Mouse (Mus musculus): ENCODE data around the gene Marc1. TPM values are rescaled to one million over a fixed set of nuclear protein-coding genes. Genes with fewer than 3 reads are reported as not detected.

Marc1 gene
- not detected in 2 replicates for polyA plus RNA-seq (2016; fragmentation: Nextera tagmentation; extraction: Ambion mirVana)

GRCm38 (mm10) chr1:184810780-184811575 lies at the start of gene Marc1:
Gene Marc1 (minus strand): TSS chr1:184811313.
- ATAC-seq (ENCODE audit: low FRiP score) = peak; percentile 52; the same call in 1 of the 2 replicates
- 9% methylated on average over 52 of the region's 52 CpGs for WGBS
- Histone ChIP-seq H3K4me1 (peaks cover 13% of the 10 kb centered on the region), H3K9me3 (replicated peaks) (no peaks in the 10 kb centered on the region), H3K9ac (peak within 1 kb of the TSS; percentile 47), H3K27me3 (peaks cover 30% of the 10 kb centered on the region), H3K4me3 (peak within 1 kb of the TSS; percentile 29), H3K36me3 (no peaks in the 10 kb centered on the region), H3K4me2 (replicated peaks) (peak within 1 kb of the TSS; percentile 60), H3K27ac (no peak within 1 kb of the TSS)

- H3K27ac ChIP-seq = no peak overlapping the region
- peaks cover 6% of the 10 kb centered on the region; the same call in 1 of the 2 replicates for H3K4me1 ChIP-seq
- no peak overlapping the region for H3K9ac ChIP-seq
- H3K9me3 ChIP-seq (replicated peaks) = no peaks in the 10 kb centered on the region
- H3K4me3 ChIP-seq = no peak overlapping the region
- H3K27me3 ChIP-seq = no peaks in the 10 kb centered on the region
- H3K4me2 ChIP-seq (replicated peaks) = no peak overlapping the region
- H3K36me3 ChIP-seq = no peaks in the 10 kb centered on the region
- 57% methylated on average over 3 of the region's 3 CpGs for WGBS
- no peak for ATAC-seq (ENCODE audit: low FRiP score)
Measured at GRCm38 (mm10) chr1:184860276-184860675, 49.2 kb upstream of the Marc1 start.

GRCm38 (mm10) chr1:184858253-184858652 lies 47.1 kb upstream of the Marc1 start:
- Histone ChIP-seq H3K4me2 (replicated peaks) (no peak overlapping the region), H3K27ac (no peak overlapping the region), H3K9ac (no peak overlapping the region), H3K4me1 (no peaks in the 10 kb centered on the region), H3K9me3 (replicated peaks) (no peaks in the 10 kb centered on the region), H3K27me3 (no peaks in the 10 kb centered on the region), H3K36me3 (no peaks in the 10 kb centered on the region), H3K4me3 (no peak overlapping the region)
- ATAC-seq (ENCODE audit: low FRiP score) = no peak
- 95% methylated on average over 1 of the region's 1 CpGs for WGBS

GRCm38 (mm10) chr1:184857216-184857615 lies 46.1 kb upstream of the Marc1 start:
- ATAC-seq (ENCODE audit: low FRiP score) = no peak
- Histone ChIP-seq H3K36me3 (no peaks in the 10 kb centered on the region), H3K9ac (no peak overlapping the region), H3K27me3 (no peaks in the 10 kb centered on the region), H3K27ac (no peak overlapping the region), H3K9me3 (replicated peaks) (no peaks in the 10 kb centered on the region), H3K4me2 (replicated peaks) (no peak overlapping the region), H3K4me3 (no peak overlapping the region), H3K4me1 (peaks cover 4% of the 10 kb centered on the region)
- WGBS = 91% methylated on average over 9 of the region's 9 CpGs

GRCm38 (mm10) chr1:184853922-184854321 lies 42.8 kb upstream of the Marc1 start:
- Histone ChIP-seq H3K9me3 (replicated peaks) (no peaks in the 10 kb centered on the region), H3K36me3 (no peaks in the 10 kb centered on the region), H3K9ac (no peak overlapping the region), H3K27ac (no peak overlapping the region), H3K4me1 (peaks cover 10% of the 10 kb centered on the region), H3K27me3 (peaks cover 11% of the 10 kb centered on the region), H3K4me3 (no peak overlapping the region), H3K4me2 (replicated peaks) (no peak overlapping the region)
- WGBS = 51% methylated on average over 3 of the region's 3 CpGs
- ATAC-seq (ENCODE audit: low FRiP score) = no peak

- ATAC-seq (ENCODE audit: low FRiP score) = no peak; the same call in 1 of the 2 replicates
- no peak overlapping the region for H3K9ac ChIP-seq
- no peak overlapping the region for H3K4me3 ChIP-seq
- peak overlapping the region; percentile 28 for H3K4me2 ChIP-seq (replicated peaks)
- no peak overlapping the region; the same call in 1 of the 2 replicates for H3K27ac ChIP-seq
- WGBS = 26% methylated on average over 5 of the region's 5 CpGs
- peaks cover 10% of the 10 kb centered on the region for H3K4me1 ChIP-seq
- no peaks in the 10 kb centered on the region for H3K9me3 ChIP-seq (replicated peaks)
- H3K27me3 ChIP-seq = peaks cover 13% of the 10 kb centered on the region
- H3K36me3 ChIP-seq = no peaks in the 10 kb centered on the region
Measured at GRCm38 (mm10) chr1:184853339-184853738, 42.2 kb upstream of the Marc1 start.

- Histone ChIP-seq H3K36me3 (no peaks in the 10 kb centered on the region), H3K27ac (no peak overlapping the region), H3K9me3 (replicated peaks) (no peaks in the 10 kb centered on the region), H3K4me3 (no peak overlapping the region), H3K9ac (0 out of 2 replicates have a peak overlapping the region, but pooled peaks have one; percentile 18), H3K27me3 (peaks cover 15% of the 10 kb centered on the region), H3K4me1 (peaks cover 10% of the 10 kb centered on the region), H3K4me2 (replicated peaks) (peak overlapping the region; percentile 45)
- WGBS = 21% methylated on average over 31 of the region's 31 CpGs
- peak; percentile 92 for ATAC-seq (ENCODE audit: low FRiP score)
Measured at GRCm38 (mm10) chr1:184851741-184852618, 40.9 kb upstream of the Marc1 start.

- Histone ChIP-seq H3K4me1 (peaks cover 15% of the 10 kb centered on the region), H3K9ac (no peak overlapping the region), H3K9me3 (replicated peaks) (no peaks in the 10 kb centered on the region), H3K4me2 (replicated peaks) (no peak overlapping the region), H3K27me3 (peaks cover 23% of the 10 kb centered on the region), H3K4me3 (no peak overlapping the region), H3K27ac (no peak overlapping the region), H3K36me3 (no peaks in the 10 kb centered on the region)
- ATAC-seq (ENCODE audit: low FRiP score) = no peak
- WGBS = 52% methylated on average over 7 of the region's 7 CpGs
Measured at GRCm38 (mm10) chr1:184851166-184851565, 40.1 kb upstream of the Marc1 start.

GRCm38 (mm10) chr1:184846973-184847372 lies 35.9 kb upstream of the Marc1 start:
- no peak overlapping the region for H3K27ac ChIP-seq
- no peak for ATAC-seq (ENCODE audit: low FRiP score)
- no peak overlapping the region for H3K4me3 ChIP-seq
- H3K36me3 ChIP-seq = no peaks in the 10 kb centered on the region
- peaks cover 23% of the 10 kb centered on the region for H3K27me3 ChIP-seq
- WGBS = 53% methylated on average over 3 of the region's 3 CpGs
- H3K4me1 ChIP-seq = peaks cover 25% of the 10 kb centered on the region
- H3K9ac ChIP-seq = no peak overlapping the region
- H3K4me2 ChIP-seq (replicated peaks) = peak overlapping the region; percentile 77; the same call in 1 of the 2 replicates
- H3K9me3 ChIP-seq (replicated peaks) = no peaks in the 10 kb centered on the region

- Histone ChIP-seq H3K36me3 (no peaks in the 10 kb centered on the region), H3K27me3 (peaks cover 16% of the 10 kb centered on the region), H3K4me3 (peak within 1 kb of the TSS; percentile 74), H3K9ac (peak within 1 kb of the TSS; percentile 85), H3K27ac (peak within 1 kb of the TSS; percentile 68; the same call in 1 of the 2 replicates), H3K4me2 (replicated peaks) (peak within 1 kb of the TSS; percentile 77), H3K4me1 (peaks cover 23% of the 10 kb centered on the region), H3K9me3 (replicated peaks) (no peaks in the 10 kb centered on the region)
- 5% methylated on average over 18 of the region's 18 CpGs for WGBS
- peak; percentile 27; the same call in 1 of the 2 replicates for ATAC-seq (ENCODE audit: low FRiP score)
Measured at GRCm38 (mm10) chr1:184846092-184846750, 35.1 kb upstream of the Marc1 start, which contains the start of gene Marc2. Gene Marc2 (minus strand): TSS chr1:184846451.

GRCm38 (mm10) chr1:184845111-184846071 lies 34.3 kb upstream of the Marc1 start:
- WGBS = under 1% methylated on average over 67 of the region's 67 CpGs
- H3K27ac ChIP-seq = peak overlapping the region; percentile 68; the same call in 1 of the 2 replicates
- H3K4me2 ChIP-seq (replicated peaks) = peak overlapping the region; percentile 77
- H3K36me3 ChIP-seq = no peaks in the 10 kb centered on the region
- no peaks in the 10 kb centered on the region for H3K9me3 ChIP-seq (replicated peaks)
- peaks cover 13% of the 10 kb centered on the region for H3K27me3 ChIP-seq
- H3K4me1 ChIP-seq = peaks cover 23% of the 10 kb centered on the region
- H3K9ac ChIP-seq = peak overlapping the region; percentile 85
- peak overlapping the region; percentile 74 for H3K4me3 ChIP-seq
- peak; percentile 96 for ATAC-seq (ENCODE audit: low FRiP score)

Data from hindbrain, embryonic 12.5 days (tissue).